Mouse (Mus musculus): ENCODE measurements around the gene Srgap1. TPM values are rescaled to one million over a fixed set of nuclear protein-coding genes. Genes with fewer than 3 reads are reported as not detected.

Gene Srgap1
- polyA plus RNA-seq, 1 experiment from 2014 or later, result 16.4 TPM

- H3K9me3 ChIP-seq (replicated peaks), result no peaks in the 10 kb centered on the region
- peak overlapping the region; percentile 87 for H3K27ac ChIP-seq
- no peaks in the 10 kb centered on the region for H3K27me3 ChIP-seq
- peaks cover 18% of the 10 kb centered on the region for H3K4me1 ChIP-seq
- peak overlapping the region; percentile 52 for H3K4me2 ChIP-seq
- 0 out of 2 replicates have a peak overlapping the region, but pooled peaks have one; percentile 22 for H3K9ac ChIP-seq
- 17% methylated on average over 18 of the region's 18 CpGs for WGBS
- peaks cover 26% of the 10 kb centered on the region for H3K36me3 ChIP-seq
- H3K4me3 ChIP-seq (replicated peaks), result peak overlapping the region; percentile 32
- ATAC-seq (replicated peaks; ENCODE audit: low FRiP score), result peak; percentile 69
Observed at GRCm38 (mm10) chr10:121836507-121837165, 210.5 kb downstream of the Srgap1 start.

GRCm38 (mm10) chr10:121833443-121833842, 213.7 kb downstream of the Srgap1 start:
- H3K9ac ChIP-seq, result no peak overlapping the region
- H3K4me1 ChIP-seq, result peaks cover 28% of the 10 kb centered on the region
- no peak overlapping the region for H3K4me2 ChIP-seq
- 88% methylated on average over 5 of the region's 5 CpGs for WGBS
- peaks cover 18% of the 10 kb centered on the region; the same call in 1 of the 2 replicates for H3K36me3 ChIP-seq
- no peak overlapping the region for H3K27ac ChIP-seq
- no peaks in the 10 kb centered on the region for H3K27me3 ChIP-seq
- no peak for ATAC-seq (replicated peaks; ENCODE audit: low FRiP score)
- H3K4me3 ChIP-seq (replicated peaks), result no peak overlapping the region
- H3K9me3 ChIP-seq (replicated peaks), result no peaks in the 10 kb centered on the region

GRCm38 (mm10) chr10:121830335-121831307, 216.5 kb downstream of the Srgap1 start:
- H3K9ac ChIP-seq, result no peak overlapping the region
- no peaks in the 10 kb centered on the region for H3K27me3 ChIP-seq
- 0 out of 2 replicates have a peak, but pooled peaks cover 11% of the 10 kb centered on the region for H3K4me1 ChIP-seq
- 68% methylated on average over 29 of the region's 29 CpGs for WGBS
- H3K36me3 ChIP-seq, result peaks cover 16% of the 10 kb centered on the region; the same call in 1 of the 2 replicates
- H3K4me2 ChIP-seq, result no peak overlapping the region
- ATAC-seq (replicated peaks; ENCODE audit: low FRiP score), result 0 out of 2 replicates have a peak, but pooled peaks have one; percentile 25
- no peak overlapping the region for H3K27ac ChIP-seq
- no peak overlapping the region for H3K4me3 ChIP-seq (replicated peaks)
- H3K9me3 ChIP-seq (replicated peaks), result no peaks in the 10 kb centered on the region

- H3K27ac ChIP-seq, result no peak overlapping the region
- no peak overlapping the region for H3K4me3 ChIP-seq (replicated peaks)
- no peaks in the 10 kb centered on the region for H3K27me3 ChIP-seq
- H3K4me2 ChIP-seq, result no peak overlapping the region
- no peaks in the 10 kb centered on the region for H3K9me3 ChIP-seq (replicated peaks)
- no peak for ATAC-seq (replicated peaks; ENCODE audit: low FRiP score)
- peaks cover 18% of the 10 kb centered on the region; the same call in 1 of the 2 replicates for H3K36me3 ChIP-seq
- 83% methylated on average over 5 of the region's 5 CpGs for WGBS
- H3K9ac ChIP-seq, result no peak overlapping the region
- 0 out of 2 replicates have a peak, but pooled peaks cover 11% of the 10 kb centered on the region for H3K4me1 ChIP-seq
Observed at GRCm38 (mm10) chr10:121829800-121830303, 217.3 kb downstream of the Srgap1 start.

GRCm38 (mm10) chr10:121829034-121829433, 218.1 kb downstream of the Srgap1 start:
- no peak overlapping the region for H3K9ac ChIP-seq
- 33% methylated on average over 6 of the region's 6 CpGs for WGBS
- no peaks in the 10 kb centered on the region for H3K9me3 ChIP-seq (replicated peaks)
- H3K4me2 ChIP-seq, result no peak overlapping the region
- no peak overlapping the region for H3K4me3 ChIP-seq (replicated peaks)
- H3K4me1 ChIP-seq, result 0 out of 2 replicates have a peak, but pooled peaks cover 11% of the 10 kb centered on the region
- H3K27ac ChIP-seq, result no peak overlapping the region
- H3K27me3 ChIP-seq, result no peaks in the 10 kb centered on the region
- peaks cover 21% of the 10 kb centered on the region; the same call in 1 of the 2 replicates for H3K36me3 ChIP-seq
- no peak for ATAC-seq (replicated peaks; ENCODE audit: low FRiP score)

GRCm38 (mm10) chr10:121822674-121823073, 224.4 kb downstream of the Srgap1 start:
- Histone ChIP-seq H3K9me3 (replicated peaks) (no peaks in the 10 kb centered on the region), H3K9ac (no peak overlapping the region), H3K4me3 (replicated peaks) (no peak overlapping the region), H3K4me2 (no peak overlapping the region), H3K4me1 (no peaks in the 10 kb centered on the region), H3K36me3 (0 out of 2 replicates have a peak, but pooled peaks cover 14% of the 10 kb centered on the region), H3K27ac (no peak overlapping the region), H3K27me3 (no peaks in the 10 kb centered on the region)
- WGBS, result 53% methylated on average over 5 of the region's 5 CpGs
- ATAC-seq (replicated peaks; ENCODE audit: low FRiP score), result no peak

- H3K9ac ChIP-seq, result no peak overlapping the region
- H3K9me3 ChIP-seq (replicated peaks), result no peaks in the 10 kb centered on the region
- H3K4me1 ChIP-seq, result no peaks in the 10 kb centered on the region
- H3K4me2 ChIP-seq, result no peak overlapping the region
- no peak for ATAC-seq (replicated peaks; ENCODE audit: low FRiP score)
- no peak overlapping the region for H3K27ac ChIP-seq
- no peaks in the 10 kb centered on the region for H3K27me3 ChIP-seq
- peaks cover 14% of the 10 kb centered on the region; the same call in 1 of the 2 replicates for H3K36me3 ChIP-seq
- 85% methylated on average over 7 of the region's 7 CpGs for WGBS
- no peak overlapping the region for H3K4me3 ChIP-seq (replicated peaks)
Observed at GRCm38 (mm10) chr10:121820846-121821245, 226.3 kb downstream of the Srgap1 start.

- ATAC-seq (replicated peaks; ENCODE audit: low FRiP score), result no peak
- H3K36me3 ChIP-seq, result peaks cover 12% of the 10 kb centered on the region
- no peak overlapping the region for H3K4me2 ChIP-seq
- no peak overlapping the region for H3K9ac ChIP-seq
- no peaks in the 10 kb centered on the region for H3K27me3 ChIP-seq
- WGBS, result 41% methylated on average over 7 of the region's 7 CpGs
- H3K4me3 ChIP-seq (replicated peaks), result no peak overlapping the region
- no peak overlapping the region for H3K27ac ChIP-seq
- H3K9me3 ChIP-seq (replicated peaks), result no peaks in the 10 kb centered on the region
- no peaks in the 10 kb centered on the region for H3K4me1 ChIP-seq
Observed at GRCm38 (mm10) chr10:121817983-121818382, 229.1 kb downstream of the Srgap1 start.

- no peak overlapping the region for H3K4me3 ChIP-seq (replicated peaks)
- ATAC-seq (replicated peaks; ENCODE audit: low FRiP score), result no peak
- no peaks in the 10 kb centered on the region for H3K9me3 ChIP-seq (replicated peaks)
- no peak overlapping the region for H3K9ac ChIP-seq
- H3K4me1 ChIP-seq, result no peaks in the 10 kb centered on the region; the same call in 1 of the 2 replicates
- H3K27me3 ChIP-seq, result no peaks in the 10 kb centered on the region
- peaks cover 15% of the 10 kb centered on the region for H3K36me3 ChIP-seq
- no peak overlapping the region for H3K4me2 ChIP-seq
- no peak overlapping the region for H3K27ac ChIP-seq
- WGBS, result 89% methylated on average over 11 of the region's 11 CpGs
Observed at GRCm38 (mm10) chr10:121807771-121808170, 239.3 kb downstream of the Srgap1 start.

GRCm38 (mm10) chr10:121806806-121807205, 240.3 kb downstream of the Srgap1 start:
- Histone ChIP-seq H3K4me2 (no peak overlapping the region), H3K9me3 (replicated peaks) (no peaks in the 10 kb centered on the region), H3K27me3 (no peaks in the 10 kb centered on the region), H3K4me1 (no peaks in the 10 kb centered on the region; the same call in 1 of the 2 replicates), H3K4me3 (replicated peaks) (no peak overlapping the region), H3K27ac (no peak overlapping the region), H3K36me3 (peaks cover 24% of the 10 kb centered on the region), H3K9ac (no peak overlapping the region)
- 49% methylated on average over 11 of the region's 11 CpGs for WGBS
- no peak for ATAC-seq (replicated peaks; ENCODE audit: low FRiP score)

- peaks cover 30% of the 10 kb centered on the region for H3K36me3 ChIP-seq
- WGBS, result 62% methylated on average over 11 of the region's 11 CpGs
- H3K4me2 ChIP-seq, result no peak overlapping the region
- no peaks in the 10 kb centered on the region for H3K27me3 ChIP-seq
- no peak for ATAC-seq (replicated peaks; ENCODE audit: low FRiP score)
- no peaks in the 10 kb centered on the region; the same call in 1 of the 2 replicates for H3K4me1 ChIP-seq
- no peak overlapping the region for H3K9ac ChIP-seq
- H3K27ac ChIP-seq, result no peak overlapping the region
- no peaks in the 10 kb centered on the region for H3K9me3 ChIP-seq (replicated peaks)
- no peak overlapping the region for H3K4me3 ChIP-seq (replicated peaks)
Observed at GRCm38 (mm10) chr10:121805933-121806341, 241.2 kb downstream of the Srgap1 start.
